Mouse (Mus musculus) G1E (cell line): ENCODE data around the gene Lin54. TPM values are rescaled to one million over a fixed set of nuclear protein-coding genes. Genes with fewer than 3 reads are reported as not detected.

Source experiments
- ATAC-seq: 2 replicates; pipeline ENCODE4 v1.8.0; 2016; ENCODE audit warnings: mild to moderate bottlenecking; ENCODE audit not compliant: insufficient number of reproducible peaks, poor library complexity, low FRiP score, severe bottlenecking; ENCODE audit errors: extremely low read depth
- DNase-seq: peaks from one replicate; pipeline ENCODE4 v3.0.0; 2012; ENCODE audit warnings: low spot score
- H3K27me3 ChIP-seq: 2 replicates; pipeline ENCODE4 v1.6.1; 2012; ENCODE audit warnings: mild to moderate bottlenecking, low read length, inconsistent platforms; ENCODE audit not compliant: insufficient read depth
- H3K36me3 ChIP-seq: replicated peaks from 2 replicates; pipeline ENCODE3; 2012; ENCODE audit warnings: mild to moderate bottlenecking, inconsistent platforms
- H3K4me1 ChIP-seq: 2 replicates; pipeline ENCODE4 v1.6.1; 2012; ENCODE audit warnings: low read depth, low read length, inconsistent platforms, mixed read lengths; ENCODE audit not compliant: insufficient read depth
- H3K4me3 ChIP-seq: 2 replicates; pipeline ENCODE4 v1.5.1; 2012; ENCODE audit warnings: low read depth, mild to moderate bottlenecking, inconsistent platforms, low read length, moderate library complexity, mixed read lengths
- H3K9me3 ChIP-seq: replicated peaks from 2 replicates; pipeline ENCODE4 v1.6.1; 2012; ENCODE audit warnings: inconsistent platforms
- CTCF ChIP-seq: IDR thresholded peaks from 2 replicates; pipeline ENCODE4 v1.5.1; 2012; ENCODE audit warnings: low read depth, low read length, inconsistent platforms, mixed read lengths
- GATA1 ChIP-seq: IDR thresholded peaks from 2 replicates; pipeline ENCODE4 v1.6.1; 2012; ENCODE audit warnings: borderline replicate concordance, low read length, inconsistent platforms, mixed read lengths
- GATA2 ChIP-seq: IDR thresholded peaks from 2 replicates; pipeline ENCODE4 v1.6.1; 2012; ENCODE audit warnings: low read depth, low read length, inconsistent platforms, borderline replicate concordance
- POLR2AphosphoS5 ChIP-seq: IDR thresholded peaks from 2 replicates; pipeline ENCODE4 v1.6.1; 2012; ENCODE audit warnings: low read depth, low read length, inconsistent platforms; ENCODE audit not compliant: insufficient replicate concordance
- TAL1 ChIP-seq: conservative IDR thresholded peaks from 2 replicates; pipeline ENCODE4 v1.6.1; 2012; ENCODE audit warnings: low read depth, low read length, inconsistent platforms, mixed read lengths
- polyA plus RNA-seq: library from polyadenylated mRNA; stranded (reverse); fragments of >175 nt; gene quantifications from 2 replicates; pipeline ENCODE4 v1.2.3, GENCODE M21; 2012
- total RNA-seq, 2 experiments: library from RNA; stranded (forward) in 1 of 2; stranded (reverse) in 1 of 2; fragments of 200-1000 nt in 1 of 2; fragments of >200 nt in 1 of 2; fragmentation: Nextera tagmentation in 1 of 2; gene quantifications; 2 replicates each; pipeline ENCODE4 v1.2.3; 2014 to 2017

Lin54 gene
- total and polyA plus RNA-seq, 3 experiments: 2.7 to 80.4 (median 76.0) TPM

DNA sequence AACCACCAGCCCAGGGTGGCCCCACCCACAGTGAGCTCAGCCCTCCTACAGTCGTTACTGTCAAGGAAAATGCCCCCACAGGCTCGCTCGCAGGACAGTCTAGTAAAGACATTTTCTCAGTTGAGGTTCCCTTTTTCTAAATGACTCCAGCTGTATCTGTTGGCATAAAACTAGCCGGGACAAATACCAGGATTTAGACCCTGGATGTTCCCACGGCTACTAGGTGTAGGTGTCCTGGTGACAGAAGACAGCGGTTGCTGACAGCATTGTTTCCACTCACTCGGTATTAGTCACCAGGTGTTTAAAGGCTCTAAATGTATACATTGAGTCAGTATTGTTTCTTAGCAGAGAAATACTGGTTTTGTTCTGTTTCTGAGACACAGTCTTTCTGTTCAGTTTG, 35.4 kb upstream of the Lin54 start:
- TF ChIP-seq GATA2 (no peak), CTCF (no peak), POLR2AphosphoS5 (no peak), GATA1 (no peak), TAL1 (no peak)
- no peak for ATAC-seq
- no peak overlapping the region for H3K4me3 ChIP-seq
- H3K36me3 ChIP-seq: peaks cover 84% of the 10 kb centered on the region
- H3K27me3 ChIP-seq: no peaks in the 10 kb centered on the region
- no peak for DNase-seq
- no peaks in the 10 kb centered on the region for H3K4me1 ChIP-seq
- H3K9me3 ChIP-seq: no peaks in the 10 kb centered on the region

DNA sequence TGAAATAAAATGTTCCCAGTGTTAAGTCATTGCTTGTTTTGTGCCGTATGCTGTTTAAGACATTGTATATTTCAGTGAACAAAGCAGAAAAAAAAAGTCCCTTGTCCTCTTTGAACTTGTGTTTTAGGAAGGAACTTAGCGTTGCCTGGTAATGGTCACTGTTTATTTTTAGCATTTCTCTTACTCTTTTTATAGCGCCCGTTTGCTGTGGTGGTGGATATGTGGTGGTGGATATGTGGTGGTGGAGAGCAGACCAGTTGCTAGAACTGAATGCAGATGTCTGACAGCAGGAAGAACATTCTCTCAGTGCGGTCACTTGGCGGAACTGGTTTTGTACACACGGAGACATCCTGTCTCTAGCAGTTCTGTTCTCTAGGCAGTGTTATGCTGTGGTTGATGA, 25.7 kb upstream of the Lin54 start:
- ATAC-seq: no peak
- no peak for TF ChIP-seq POLR2AphosphoS5
- no peak for TF ChIP-seq GATA1
- TF ChIP-seq GATA2: no peak
- no peak for TF ChIP-seq CTCF
- no peak for TF ChIP-seq TAL1

DNA sequence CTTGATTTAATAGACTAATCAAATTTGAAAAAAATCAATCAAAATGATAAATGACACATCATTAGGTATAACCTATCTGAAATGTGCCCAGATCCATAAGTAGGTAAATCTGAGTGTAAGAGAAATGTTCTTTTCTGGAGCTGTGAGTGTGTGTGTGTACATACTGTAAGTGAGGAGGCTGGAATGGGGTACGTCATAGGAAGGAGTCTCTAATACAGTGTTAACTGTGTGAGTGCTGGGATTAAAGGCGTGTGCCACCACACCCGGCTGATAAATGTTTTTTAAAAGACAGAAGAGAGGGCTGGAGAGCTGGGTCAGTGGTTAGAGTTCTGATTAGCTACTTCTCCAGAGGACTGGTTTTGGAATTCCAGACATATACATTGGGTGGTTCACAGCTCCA, 25.2 kb upstream of the Lin54 start:
- no peak overlapping the region for H3K4me3 ChIP-seq
- H3K36me3 ChIP-seq: peaks cover 75% of the 10 kb centered on the region
- no peaks in the 10 kb centered on the region for H3K9me3 ChIP-seq
- no peaks in the 10 kb centered on the region for H3K27me3 ChIP-seq
- H3K4me1 ChIP-seq: peaks cover 5% of the 10 kb centered on the region; the same call in 1 of the 2 replicates
- no peak for TF ChIP-seq GATA1
- no peak for TF ChIP-seq POLR2AphosphoS5
- TF ChIP-seq TAL1: no peak
- DNase-seq (no peak), ATAC-seq (no peak)

More for the DNA sequence above, 25.7 kb upstream of the Lin54 start:
- H3K4me3 ChIP-seq: no peak overlapping the region
- H3K9me3 ChIP-seq: no peaks in the 10 kb centered on the region
- peaks cover 5% of the 10 kb centered on the region; the same call in 1 of the 2 replicates for H3K4me1 ChIP-seq
- peaks cover 80% of the 10 kb centered on the region for H3K36me3 ChIP-seq
- H3K27me3 ChIP-seq: no peaks in the 10 kb centered on the region
- no peak for DNase-seq

DNA sequence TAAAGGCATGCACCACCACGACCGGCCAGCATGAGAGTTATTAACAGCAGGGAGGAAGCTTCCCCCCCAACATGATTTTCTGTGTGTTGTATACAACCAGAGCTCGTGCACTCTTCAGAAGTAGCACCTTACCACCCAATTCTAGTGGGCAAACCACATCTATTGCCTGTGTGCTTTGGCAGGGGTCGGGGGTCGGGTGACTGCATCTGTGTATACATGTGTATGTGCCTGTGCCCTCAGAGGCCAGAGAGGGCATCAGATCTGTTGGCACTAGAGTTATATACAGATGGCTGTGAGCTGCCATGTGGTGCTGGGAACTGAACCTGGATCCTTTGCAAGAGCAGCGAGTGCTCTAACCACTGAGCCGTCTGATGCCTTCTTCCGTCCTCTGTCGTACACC, 24.5 kb upstream of the Lin54 start:
- Histone ChIP-seq H3K36me3 (peaks cover 74% of the 10 kb centered on the region), H3K9me3 (no peaks in the 10 kb centered on the region), H3K4me1 (peaks cover 11% of the 10 kb centered on the region), H3K4me3 (no peak overlapping the region), H3K27me3 (no peaks in the 10 kb centered on the region)
- DNase-seq (no peak), ATAC-seq (no peak)
- TF ChIP-seq POLR2AphosphoS5: no peak
- TF ChIP-seq GATA1: no peak
- no peak for TF ChIP-seq CTCF
- TF ChIP-seq GATA2: no peak
- no peak for TF ChIP-seq TAL1

DNA sequence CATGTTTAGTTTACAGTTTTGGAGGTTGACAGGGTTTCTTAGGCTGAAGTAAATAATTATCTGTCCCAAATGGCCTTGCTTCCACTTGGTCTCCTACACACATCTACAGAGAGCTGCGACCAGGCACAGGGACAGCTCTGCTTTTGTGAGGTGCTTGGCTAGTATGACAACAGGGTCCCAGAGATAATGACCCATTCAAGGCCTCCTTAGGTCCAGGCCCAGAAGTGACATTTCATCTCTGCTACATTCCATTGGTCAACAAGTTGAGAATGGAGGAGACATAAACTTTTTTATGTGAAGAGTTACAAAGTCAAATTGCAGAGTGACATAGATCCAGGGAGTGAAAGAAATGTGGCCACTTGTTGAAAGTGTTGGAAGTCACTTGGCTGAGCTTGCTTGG, 22.9 kb upstream of the Lin54 start:
- Histone ChIP-seq H3K27me3 (no peaks in the 10 kb centered on the region), H3K4me3 (no peak overlapping the region), H3K4me1 (peaks cover 15% of the 10 kb centered on the region), H3K9me3 (no peaks in the 10 kb centered on the region), H3K36me3 (peaks cover 59% of the 10 kb centered on the region)
- DNase-seq (no peak), ATAC-seq (no peak)
- TF ChIP-seq CTCF: no peak
- TF ChIP-seq GATA1: no peak
- no peak for TF ChIP-seq POLR2AphosphoS5
- TF ChIP-seq GATA2: no peak
- TF ChIP-seq TAL1: no peak

DNA sequence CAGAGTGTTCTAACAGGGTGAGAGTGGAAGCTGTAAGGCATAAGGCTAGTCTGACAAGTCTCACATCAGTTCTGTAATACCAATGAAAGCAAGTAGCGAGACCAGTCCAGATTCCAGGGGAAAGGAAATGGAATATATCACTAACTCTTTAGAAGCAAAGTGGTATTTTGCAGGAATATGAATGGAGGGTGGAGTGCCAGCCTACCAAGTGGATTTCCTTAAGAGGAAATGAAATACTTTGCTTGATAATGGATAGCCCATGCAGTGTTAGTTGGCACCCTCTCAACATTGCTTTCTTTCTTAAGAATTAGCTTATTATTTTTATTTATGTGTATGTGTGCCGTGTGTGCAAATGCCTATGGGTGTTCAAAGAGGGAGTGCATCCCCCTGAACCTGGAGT, 19.8 kb upstream of the Lin54 start:
- DNase-seq (no peak), ATAC-seq (no peak)
- Histone ChIP-seq H3K27me3 (no peaks in the 10 kb centered on the region), H3K9me3 (no peaks in the 10 kb centered on the region), H3K36me3 (peaks cover 36% of the 10 kb centered on the region), H3K4me1 (peaks cover 26% of the 10 kb centered on the region), H3K4me3 (no peak overlapping the region; the same call in 1 of the 2 replicates)
- no peak for TF ChIP-seq GATA2
- no peak for TF ChIP-seq CTCF
- no peak for TF ChIP-seq GATA1
- no peak for TF ChIP-seq POLR2AphosphoS5
- TF ChIP-seq TAL1: no peak
